Comparison of ENCODE assay signal across 17 mouse cellular contexts in the genomic region with DNA sequence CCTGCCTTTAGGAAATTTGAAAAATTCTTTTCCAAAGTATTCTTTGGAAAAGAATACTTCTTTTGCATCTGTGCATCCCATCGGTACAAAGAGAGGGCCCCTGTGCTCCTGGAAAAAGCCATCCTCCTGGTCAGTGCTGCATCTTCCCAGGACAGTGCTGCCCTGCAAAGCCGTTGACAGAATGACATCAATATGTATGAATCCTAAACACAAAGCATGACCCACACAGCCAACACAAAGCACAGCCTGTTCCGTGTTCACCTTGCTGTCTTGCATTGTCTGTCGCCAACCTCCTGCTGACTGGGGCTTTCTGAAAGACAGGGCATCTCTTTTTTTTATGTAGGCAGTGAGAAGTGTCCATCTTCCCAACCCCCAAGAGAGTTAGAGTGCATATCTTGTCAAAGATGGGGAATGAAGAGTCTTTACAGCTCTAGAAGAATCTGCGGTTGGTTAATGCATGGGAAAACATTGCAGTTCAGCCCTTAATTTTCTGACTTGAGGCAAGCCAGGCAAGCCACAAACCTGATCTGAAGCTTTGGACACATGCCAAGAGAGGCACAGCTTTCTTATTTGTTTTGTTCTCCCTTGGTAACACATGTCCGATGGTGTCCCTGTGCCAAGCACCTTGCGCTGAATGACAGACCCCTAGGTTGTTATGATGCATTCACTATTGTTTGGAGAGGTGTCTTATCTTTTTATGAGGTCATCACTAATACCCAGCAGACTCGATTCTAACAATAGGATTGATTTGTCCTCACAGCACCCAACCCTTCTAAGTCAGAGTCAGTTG. TPM values are rescaled to one million over a fixed set of nuclear protein-coding genes. Genes with fewer than 3 reads are reported as not detected.
DNase-seq lines count a peak whose midpoint lies in the region; ATAC-seq and TF ChIP-seq lines count a peak whose summit lies in the region.
"Had no signal": no experiment of that assay in that cellular context is flagged by ENCODE, and none has a peak within 500 bp of the region (broad histone marks: within the 10 kb centered on the region; RNA-seq: fewer than 3 reads in every experiment).

No protein-coding gene starts in this region.

- no peak overlapping the region for H3K27ac ChIP-seq in heart, embryonic 12.5 days (ENCODE audit: poor library complexity, severe bottlenecking)
- H3K27ac ChIP-seq in liver, adult 2 months (replicated peaks; ENCODE audit: insufficient read depth, low read depth, low read length) = no peak overlapping the region
- H3K27ac ChIP-seq in liver, postnatal 0 days (ENCODE audit: low read depth) = no peak overlapping the region
- H3K27ac ChIP-seq in hindbrain, embryonic 12.5 days = no peak overlapping the region
- no peak overlapping the region for H3K27ac ChIP-seq in midbrain, embryonic 15.5 days
- H3K27ac ChIP-seq: embryonic facial prominence, embryonic 15.5 days; forebrain, embryonic 15.5 days; gastrocnemius, adult 2 months had no signal

- H3K4me1 ChIP-seq in heart, embryonic 12.5 days (replicated peaks) = peaks cover 25% of the 10 kb centered on the region
- no peaks in the 10 kb centered on the region for H3K4me1 ChIP-seq in liver, adult 2 months (ENCODE audit: control insufficient read depth, insufficient read depth, low read length)
- H3K4me1 ChIP-seq in liver, postnatal 0 days (ENCODE audit: insufficient read depth) = no peaks in the 10 kb centered on the region
- H3K4me1 ChIP-seq in hindbrain, embryonic 12.5 days = peaks cover 8% of the 10 kb centered on the region
- H3K4me1 ChIP-seq in midbrain, embryonic 15.5 days = 0 out of 2 replicates have a peak, but pooled peaks cover 3% of the 10 kb centered on the region
- H3K4me1 ChIP-seq: forebrain, embryonic 15.5 days had no signal

- no peak for TF ChIP-seq EP300 in liver, postnatal 0 days (IDR thresholded peaks at IDR 0.05; ENCODE audit: low read depth)

- H3K9me3 ChIP-seq in heart, embryonic 12.5 days (replicated peaks) = no peaks in the 10 kb centered on the region; the same call in 1 of the 2 replicates
- H3K9me3 ChIP-seq in liver, postnatal 0 days (ENCODE audit: low read length) = no peaks in the 10 kb centered on the region
- H3K9me3 ChIP-seq in hindbrain, embryonic 12.5 days (replicated peaks) = no peaks in the 10 kb centered on the region
- no peaks in the 10 kb centered on the region for H3K9me3 ChIP-seq in midbrain, embryonic 15.5 days
- H3K9me3 ChIP-seq: embryonic facial prominence, embryonic 15.5 days; forebrain, embryonic 15.5 days had no signal

- H3K27me3 ChIP-seq in heart, embryonic 12.5 days (replicated peaks) = no peaks in the 10 kb centered on the region
- no peaks in the 10 kb centered on the region for H3K27me3 ChIP-seq in liver, adult 2 months (ENCODE audit: control insufficient read depth, insufficient read depth, low read length)
- no peaks in the 10 kb centered on the region for H3K27me3 ChIP-seq in liver, postnatal 0 days (ENCODE audit: insufficient read depth, low read length)
- no peaks in the 10 kb centered on the region for H3K27me3 ChIP-seq in hindbrain, embryonic 12.5 days
- H3K27me3 ChIP-seq in midbrain, embryonic 15.5 days (replicated peaks) = no peaks in the 10 kb centered on the region
- H3K27me3 ChIP-seq: embryonic facial prominence, embryonic 15.5 days; forebrain, embryonic 15.5 days had no signal

- no peak for TF ChIP-seq POLR2A in liver, adult 2 months (IDR thresholded peaks at IDR 0.05; ENCODE audit: extremely low read depth, insufficient read depth, low read length)

- H3K36me3 ChIP-seq in heart, embryonic 12.5 days = peaks cover 20% of the 10 kb centered on the region
- H3K36me3 ChIP-seq in liver, adult 2 months (ENCODE audit: control insufficient read depth, insufficient read depth, low read length) = no peaks in the 10 kb centered on the region
- H3K36me3 ChIP-seq in liver, postnatal 0 days (replicated peaks; ENCODE audit: insufficient read depth, low read length) = no peaks in the 10 kb centered on the region
- no peaks in the 10 kb centered on the region for H3K36me3 ChIP-seq in hindbrain, embryonic 12.5 days
- no peaks in the 10 kb centered on the region for H3K36me3 ChIP-seq in midbrain, embryonic 15.5 days (replicated peaks)
- H3K36me3 ChIP-seq: embryonic facial prominence, embryonic 15.5 days; forebrain, embryonic 15.5 days had no signal

- no peak for TF ChIP-seq CTCF in liver, adult 2 months (IDR thresholded peaks at IDR 0.05; ENCODE audit: low read depth, low read length)
- no peak for TF ChIP-seq CTCF in liver, postnatal 0 days (IDR thresholded peaks at IDR 0.05; ENCODE audit: low read depth)

- ATAC-seq in heart, embryonic 12.5 days (ENCODE audit: insufficient number of reproducible peaks, low FRiP score) = peak; percentile 53; the same call in 1 of the 2 replicates
- no peak for ATAC-seq in liver, postnatal 0 days
- ATAC-seq in hindbrain, embryonic 12.5 days (ENCODE audit: low FRiP score) = peak; percentile 58; the same call in 1 of the 2 replicates
- peak; percentile 52; the same call in 1 of the 2 replicates for ATAC-seq in midbrain, embryonic 15.5 days (replicated peaks)
- ATAC-seq: forebrain, embryonic 15.5 days had no signal

- DNase-seq in heart, adult 11 months = no peak
- peak; percentile 42 for DNase-seq in liver, adult 2 months (ENCODE audit: extremely low read depth, low read depth, low spot score)
- no peak for DNase-seq in liver, postnatal 0 days
- no peak for DNase-seq in layer of hippocampus, adult 9-11 months
- DNase-seq in right cerebral cortex, adult 18-20 months = no peak
- DNase-seq: B cell, adult 2 months; cerebellum, adult 11-12 months; gastrocnemius, adult 2 months; kidney, adult 11 months; kidney, postnatal 25 days; right cerebral cortex, postnatal 14 days had no signal

- no peaks in the 10 kb centered on the region for H3K79me2 ChIP-seq in liver, adult 2 months (ENCODE audit: control insufficient read depth, insufficient read depth, low read length)

- no peak overlapping the region for H3K4me2 ChIP-seq in heart, embryonic 12.5 days
- no peak overlapping the region for H3K4me2 ChIP-seq in liver, postnatal 0 days (ENCODE audit: low read depth, low read length)
- H3K4me2 ChIP-seq in hindbrain, embryonic 12.5 days (replicated peaks) = no peak overlapping the region
- H3K4me2 ChIP-seq in midbrain, embryonic 15.5 days = no peak overlapping the region
- H3K4me2 ChIP-seq: embryonic facial prominence, embryonic 15.5 days; forebrain, embryonic 15.5 days; liver, embryonic 11.5 days had no signal

- WGBS in heart, embryonic 12.5 days = 52% methylated on average over 8 of the region's 8 CpGs
- 62% methylated on average over 8 of the region's 8 CpGs for WGBS in liver, adult 2 months
- WGBS in liver, postnatal 0 days (ENCODE audit: insufficient replicate concordance) = 67% methylated on average over 8 of the region's 8 CpGs
- WGBS in hindbrain, embryonic 12.5 days = 50% methylated on average over 8 of the region's 8 CpGs
- 43% methylated on average over 8 of the region's 8 CpGs for WGBS in midbrain, embryonic 15.5 days

- H3K4me3 ChIP-seq in heart, embryonic 12.5 days = no peak overlapping the region
- H3K4me3 ChIP-seq in liver, adult 2 months (ENCODE audit: insufficient read depth, low read depth, low read length) = no peak overlapping the region
- H3K4me3 ChIP-seq in liver, postnatal 0 days (ENCODE audit: low read depth, low read length) = no peak overlapping the region
- H3K4me3 ChIP-seq in hindbrain, embryonic 12.5 days = no peak overlapping the region
- no peak overlapping the region for H3K4me3 ChIP-seq in midbrain, embryonic 15.5 days
- H3K4me3 ChIP-seq: embryonic facial prominence, embryonic 15.5 days; forebrain, embryonic 15.5 days; gastrocnemius, adult 2 months had no signal

- H3K9ac ChIP-seq in heart, embryonic 12.5 days = no peak overlapping the region
- H3K9ac ChIP-seq in liver, adult 2 months (ENCODE audit: low read depth, low read length) = no peak overlapping the region
- H3K9ac ChIP-seq in liver, postnatal 0 days (replicated peaks) = no peak overlapping the region
- H3K9ac ChIP-seq in hindbrain, embryonic 12.5 days = no peak overlapping the region
- H3K9ac ChIP-seq in midbrain, embryonic 15.5 days = no peak overlapping the region
- H3K9ac ChIP-seq: embryonic facial prominence, embryonic 15.5 days; forebrain, embryonic 15.5 days had no signal

RNA-seq across cellular contexts. Expression of a gene that starts 45.7 kb away (rescaled TPM):
- 49.3 and 56.3 TPM in 2 replicates for polyA plus RNA-seq in heart, embryonic 12.5 days (2016; fragmentation: Nextera tagmentation; extraction: Ambion mirVana)
- 7.3 and 7.8 TPM in 2 replicates for total RNA-seq in liver, adult 2 months (2014; rRNA removed)
- polyA plus RNA-seq in liver, adult 2 months (2012; rRNA removed) = 1.5 and 1.7 TPM in 2 replicates
- 21.8 and 22.0 TPM in 2 replicates for polyA plus RNA-seq in liver, postnatal 0 days (2015; fragmentation: Nextera tagmentation; extraction: Ambion mirVana)
- 37.3 and 45.7 TPM in 2 replicates for polyA plus RNA-seq in hindbrain, embryonic 12.5 days (2016; fragmentation: Nextera tagmentation; extraction: Ambion mirVana)
- 30.5 and 34.9 TPM in 2 replicates for polyA plus RNA-seq in midbrain, embryonic 15.5 days (2015; fragmentation: Nextera tagmentation; extraction: Ambion mirVana)
